Mouse (Mus musculus) C2C12 (cell line): ENCODE results near the gene Uqcc3.

Experiments
- CEBPB ChIP-seq: IDR thresholded peaks from one replicate; pipeline ENCODE4 v1.6.1; 2011; ENCODE audit warnings: low read depth, mild to moderate bottlenecking, control low read depth, moderate library complexity
- CTCF ChIP-seq: IDR thresholded peaks from one replicate; pipeline ENCODE4 v1.5.1; 2011; ENCODE audit not compliant: control insufficient read depth, insufficient read depth, insufficient read length
- MAX ChIP-seq: IDR thresholded peaks from one replicate; pipeline ENCODE4 v1.6.1; 2011; ENCODE audit warnings: mild to moderate bottlenecking, control low read depth
- MYOD1 ChIP-seq: IDR thresholded peaks from one replicate; pipeline ENCODE4 v1.6.1; 2011; ENCODE audit warnings: low read depth; ENCODE audit not compliant: control insufficient read depth, insufficient read length
- MYOG ChIP-seq: IDR thresholded peaks from one replicate; pipeline ENCODE4 v1.6.1; 2011; ENCODE audit not compliant: control insufficient read depth, insufficient read length; ENCODE audit errors: extremely low read depth
- USF1 ChIP-seq: IDR thresholded peaks from one replicate; pipeline ENCODE4 v1.6.1; 2011; ENCODE audit warnings: low read depth, mild to moderate bottlenecking, control low read depth, moderate library complexity

- TF ChIP-seq CTCF (no peak), MYOG (no peak), MAX (no peak), USF1 (no peak), CEBPB (no peak), MYOD1 (no peak)
Observed at GRCm38 (mm10) chr19:8831262-8831661, 49.5 kb downstream of the Uqcc3 start.
